Mouse (Mus musculus) adrenal gland, adult 18-20 months (tissue): Measurements from ENCODE around the gene March2. TPM values are rescaled to one million over a fixed set of nuclear protein-coding genes. Genes with fewer than 3 reads are reported as not detected.
A peak's percentile ranks its signal among the peaks of the same experiment; 100 is the strongest.

ENCODE experiments used
- DNase-seq, 2 experiments: peaks; one replicate each; pipeline ENCODE4 v3.0.0; 2021 to 2022; ENCODE audit warnings: low spot score in 2 of 2
- total RNA-seq, 2 experiments: library from RNA; stranded (reverse); gene quantifications; 1 replicate in 1 of 2; 2 replicates in 1 of 2; pipeline ENCODE4 v1.2.3; 2021

March2 gene
- total RNA-seq, 2 experiments from 2014 or later: 122 to 124 TPM

DNA sequence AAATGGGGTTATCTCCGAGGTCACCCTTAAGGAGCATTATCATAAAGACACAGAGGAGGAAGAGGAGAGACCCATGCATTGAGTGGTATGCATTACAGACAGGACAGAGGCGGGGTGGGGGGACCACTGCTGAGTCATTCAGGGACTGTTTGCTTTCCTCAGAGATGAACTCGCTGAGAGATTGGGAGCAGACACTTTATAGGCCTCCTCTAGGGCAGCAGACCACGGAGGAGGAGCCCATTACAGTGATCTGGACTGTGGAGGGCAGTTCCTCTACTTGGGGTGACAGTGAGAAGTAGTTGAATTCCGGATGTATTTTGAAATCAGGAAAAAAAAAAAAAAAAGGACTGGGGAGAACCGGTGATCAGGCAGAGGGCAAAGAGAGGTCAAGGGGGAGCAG is 78.7 kb downstream of the March2 start:
- no peak for DNase-seq

DNA sequence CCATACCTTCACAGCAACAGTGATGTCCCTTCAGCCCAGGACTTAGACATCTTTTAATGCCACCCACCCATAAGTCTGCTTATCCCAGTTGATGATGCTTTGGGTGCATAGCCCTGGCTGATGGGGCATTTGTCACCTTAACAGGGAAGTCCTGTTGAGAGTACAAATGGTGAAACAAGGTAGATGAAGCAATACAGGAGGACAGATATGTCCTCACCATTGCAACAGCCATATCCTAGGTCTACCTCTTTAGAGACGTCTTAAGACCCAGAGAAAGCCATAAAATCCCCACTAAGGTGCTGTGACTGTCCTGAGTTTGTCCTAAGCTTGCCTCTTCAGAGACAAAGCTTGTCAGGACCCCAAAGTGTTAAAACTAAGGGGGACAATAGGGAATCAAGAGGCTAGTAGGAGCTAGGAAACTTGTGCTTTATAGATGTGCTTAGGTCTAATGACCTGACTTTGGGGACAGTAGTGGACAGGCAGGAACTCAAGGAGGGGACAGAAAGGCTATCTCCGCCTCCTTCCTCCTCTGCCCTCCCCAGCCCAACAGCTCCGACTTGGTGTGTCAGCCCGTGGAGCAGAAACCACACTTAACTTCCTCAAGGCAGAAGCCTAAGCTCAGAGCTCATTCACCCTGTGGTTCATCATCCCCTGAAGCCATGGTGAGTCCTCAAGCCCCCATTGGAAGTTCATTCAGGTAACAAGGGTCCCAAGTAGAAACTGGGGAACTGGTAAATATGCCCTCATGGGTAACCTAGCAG is 80.8 kb downstream of the March2 start, which contains the start of gene Pram1:
Gene Pram1 (plus strand): TSS at position 541 of the 761 bp plus-strand sequence.
- peak in 1 of 2 experiments; percentile 18 for DNase-seq

DNA sequence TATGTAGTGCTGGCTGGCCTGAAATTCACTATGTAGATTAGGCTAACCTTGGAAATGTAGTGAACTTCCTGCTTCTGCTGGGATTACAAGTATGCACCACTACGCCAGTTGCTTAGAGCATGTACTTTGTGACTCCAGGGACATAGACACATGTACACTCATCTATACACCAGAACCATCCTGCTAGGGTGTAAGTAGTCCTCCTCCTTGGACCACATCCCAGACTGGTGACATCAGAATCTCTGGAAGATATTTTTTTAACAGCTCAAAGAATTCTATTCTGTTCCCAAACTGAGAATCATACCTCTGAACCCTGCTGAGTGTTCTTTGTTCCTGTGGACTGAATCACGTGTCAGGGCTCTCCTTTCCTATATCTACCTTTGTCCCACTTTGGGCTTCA is 81.4 kb downstream of the March2 start:
- DNase-seq: peak in 1 of 2 experiments; percentile 11

Other genes with a start within 250 kb of the March2 start
- gene Adamts10, start 194.5 kb downstream of the March2 start, total RNA-seq: 10 to 100 TPM; 20.4 to 21.7 TPM
- gene Myo1f, start 163.0 kb downstream of the March2 start, total RNA-seq: 1 to 10 TPM; 3.2 to 5.8 TPM
- gene Zfp414, start 89.6 kb downstream of the March2 start, total RNA-seq: 10 to 100 TPM; 28.9 to 31.8 TPM
- gene Pram1, start 80.6 kb downstream of the March2 start, total RNA-seq: under 1 TPM in 1 of 2 experiments, not detected in 1; 0.38 TPM
- gene Hnrnpm, start 31.8 kb downstream of the March2 start, total RNA-seq: 100 to 1,000 TPM; 169 to 184 TPM
- gene Rab11b, start 41.9 kb upstream of the March2 start, total RNA-seq: 100 to 1,000 TPM; 208 to 255 TPM
- 100 to 1,000 TPM in 1 of 2 experiments, 10 to 100 TPM in 1; 47.8 to 111 TPM for gene Angptl4, start 63.2 kb upstream of the March2 start, total RNA-seq
- 10 to 100 TPM; 66.2 to 93.4 TPM for gene Kank3, start 91.8 kb upstream of the March2 start, total RNA-seq
- 1,000 to 10,000 TPM; 1,292 to 1,451 TPM for gene Rps28, start 105.9 kb upstream of the March2 start, total RNA-seq
- 100 to 1,000 TPM; 487 to 498 TPM for gene Ndufa7, start 105.9 kb upstream of the March2 start, total RNA-seq
- 10 to 100 TPM; 24.0 to 39.7 TPM for gene Cd320, start 124.4 kb upstream of the March2 start, total RNA-seq
- gene Gm7029, start 155.2 kb upstream of the March2 start, total RNA-seq: not detected
- gene Kifc1, start 172.0 kb upstream of the March2 start, total RNA-seq: 1 to 10 TPM in 1 of 2 experiments, under 1 TPM in 1; 0.86 to 1.8 TPM
- gene Platr17, start 186.5 kb upstream of the March2 start, total RNA-seq: not detected
- 10 to 100 TPM; 25.5 to 29.7 TPM for gene Daxx, start 190.7 kb upstream of the March2 start, total RNA-seq
- gene Tapbp, start 197.2 kb upstream of the March2 start, total RNA-seq: 100 to 1,000 TPM; 179 to 234 TPM
- 10 to 100 TPM; 20.3 to 23.3 TPM for gene Zbtb22, start 197.2 kb upstream of the March2 start, total RNA-seq
- 10 to 100 TPM; 42.8 to 46.3 TPM for gene Rgl2, start 210.9 kb upstream of the March2 start, total RNA-seq
- 10 to 100 TPM; 79.6 to 90.7 TPM for gene Pfdn6, start 221.7 kb upstream of the March2 start, total RNA-seq
- gene Wdr46, start 222.0 kb upstream of the March2 start, total RNA-seq: 10 to 100 TPM; 29.2 to 35.7 TPM
- 1 to 10 TPM; 3.9 to 5.0 TPM for gene B3galt4, start 232.8 kb upstream of the March2 start, total RNA-seq
- gene Vps52, start 237.1 kb upstream of the March2 start, total RNA-seq: 10 to 100 TPM; 51.1 to 53.5 TPM
- 100 to 1,000 TPM; 672 to 676 TPM for gene Rps18, start 237.3 kb upstream of the March2 start, total RNA-seq